Comparison of ENCODE assay signal across 21 mouse cellular contexts in genomic region chr8:107480436-107480835, GRCm38 (mm10).
"Had no signal": no experiment of that assay in that cellular context is flagged by ENCODE, and none has a peak within 500 bp of the region (broad histone marks: within the 10 kb centered on the region; RNA-seq: fewer than 3 reads in every experiment).

No protein-coding gene starts in this region.

- H3K27me3 ChIP-seq: megakaryocyte, embryonic 14.5 days; neural tube, embryonic 12.5 days; neural tube, embryonic 15.5 days had no signal

- DNase-seq: kidney, postnatal 25 days; layer of hippocampus, postnatal 36 days; liver, postnatal 0 days; lung, embryonic 14.5 days; midbrain, embryonic 14.5 days; right cerebral cortex, adult 18-20 months; right cerebral cortex, postnatal 14 days; right cerebral cortex, postnatal 4 days; thymus, postnatal 25 days had no signal

- H3K9ac ChIP-seq: liver, embryonic 14.5 days; liver, postnatal 0 days; lung, embryonic 14.5 days; neural tube, embryonic 12.5 days; neural tube, embryonic 15.5 days had no signal

- H3K27ac ChIP-seq: kidney, postnatal 0 days; left cerebral cortex, adult 2 months; liver, embryonic 14.5 days; macrophage; midbrain, embryonic 10.5 days; neural tube, embryonic 12.5 days; neural tube, embryonic 15.5 days; stomach, postnatal 0 days had no signal

- H3K4me3 ChIP-seq: left cerebral cortex, adult 2 months; midbrain, embryonic 10.5 days; neural tube, embryonic 12.5 days; neural tube, embryonic 15.5 days had no signal

- ATAC-seq: intestine, postnatal 0 days; liver, postnatal 0 days; lung, postnatal 0 days had no signal

- H3K4me2 ChIP-seq: liver, embryonic 11.5 days; lung, embryonic 14.5 days; neural tube, embryonic 12.5 days; neural tube, embryonic 15.5 days had no signal

- H3K4me1 ChIP-seq: midbrain, embryonic 10.5 days; neural tube, embryonic 12.5 days had no signal

- H3K9me3 ChIP-seq: megakaryocyte, embryonic 14.5 days; midbrain, embryonic 10.5 days; neural tube, embryonic 12.5 days; neural tube, embryonic 15.5 days had no signal
